Mouse (Mus musculus) retina, embryonic 14.5 days (tissue): ENCODE results near the gene Hacl1.
"Not testable (repeated sequence)": the region's sequence is repeated elsewhere in the genome, so short reads cannot be mapped to it uniquely, and the experiment has no call there.

Source experiments
- DNase-seq: peaks from one replicate; pipeline ENCODE4 v3.0.0-alpha.2; 2015; ENCODE audit warnings: low spot score

The Hacl1 gene

DNA sequence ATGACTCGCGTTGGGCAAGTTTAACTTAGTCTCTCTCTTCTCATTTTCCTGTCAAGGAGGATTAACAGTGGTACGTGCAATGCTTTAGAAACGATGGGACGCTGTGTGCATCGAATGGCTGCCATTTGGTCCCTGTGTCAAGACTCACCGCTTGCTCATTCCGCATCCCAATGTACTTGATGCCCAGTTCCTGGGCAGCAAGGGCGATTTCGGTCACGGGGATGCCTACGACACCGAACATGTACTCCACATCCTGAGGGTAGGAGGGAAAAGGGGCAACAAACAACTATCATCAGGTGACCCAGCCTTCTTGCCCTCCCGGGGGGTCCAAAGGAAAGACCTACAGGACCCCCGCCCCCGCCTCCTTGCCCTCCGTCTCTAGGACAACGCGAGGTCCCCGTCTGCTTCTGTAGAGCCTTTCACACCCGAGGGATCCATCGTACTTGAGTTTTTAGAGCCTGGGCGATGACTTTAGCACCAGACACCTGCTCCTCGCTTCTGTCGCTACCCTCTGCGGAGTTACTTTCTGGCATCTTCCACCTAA is 668 bp downstream of the Hacl1 start, which contains the start of gene Gm49387:
Gene Gm49387, minus strand, starts transcription at position 533 of the 544 bp plus-strand sequence.
- DNase-seq = no peak

DNA sequence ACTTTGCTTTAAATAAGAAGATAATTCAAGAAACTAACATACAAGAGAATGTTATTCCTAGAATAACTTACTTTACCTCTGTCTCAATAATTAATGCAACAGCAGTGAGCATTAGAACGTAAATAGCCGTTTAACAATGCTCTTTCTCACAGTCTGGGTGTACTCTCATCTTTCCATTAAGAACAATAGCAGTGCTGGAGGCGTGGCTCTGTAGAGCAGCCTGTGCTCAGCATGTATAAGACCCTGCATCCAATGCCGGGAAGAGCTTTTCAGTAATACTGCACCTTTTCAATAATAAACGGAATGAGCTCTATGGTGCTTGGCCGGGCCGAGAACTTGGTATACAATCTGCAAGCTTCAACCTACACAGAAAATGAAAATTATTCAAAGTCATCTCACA is 10.4 kb downstream of the Hacl1 start:
- no peak for DNase-seq

DNA sequence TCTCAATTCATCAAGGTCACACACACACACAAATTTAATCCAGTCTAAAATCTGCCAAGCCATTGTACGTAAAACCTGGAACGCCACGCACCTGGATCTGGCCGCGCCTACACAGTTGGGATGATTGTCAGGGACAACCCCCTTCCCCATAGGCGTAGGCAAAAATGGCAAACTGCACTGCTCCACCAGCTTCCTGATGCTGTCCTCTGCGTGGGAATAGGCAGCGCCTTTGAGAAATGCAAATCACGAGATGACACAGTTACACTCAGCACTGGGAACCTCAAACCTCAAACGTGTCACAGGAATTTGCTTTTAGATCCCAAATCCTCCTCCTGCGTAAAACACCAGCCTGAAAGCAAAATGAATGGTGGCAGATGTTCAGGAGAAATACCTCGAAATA is 18.3 kb downstream of the Hacl1 start:
- no peak for DNase-seq

DNA sequence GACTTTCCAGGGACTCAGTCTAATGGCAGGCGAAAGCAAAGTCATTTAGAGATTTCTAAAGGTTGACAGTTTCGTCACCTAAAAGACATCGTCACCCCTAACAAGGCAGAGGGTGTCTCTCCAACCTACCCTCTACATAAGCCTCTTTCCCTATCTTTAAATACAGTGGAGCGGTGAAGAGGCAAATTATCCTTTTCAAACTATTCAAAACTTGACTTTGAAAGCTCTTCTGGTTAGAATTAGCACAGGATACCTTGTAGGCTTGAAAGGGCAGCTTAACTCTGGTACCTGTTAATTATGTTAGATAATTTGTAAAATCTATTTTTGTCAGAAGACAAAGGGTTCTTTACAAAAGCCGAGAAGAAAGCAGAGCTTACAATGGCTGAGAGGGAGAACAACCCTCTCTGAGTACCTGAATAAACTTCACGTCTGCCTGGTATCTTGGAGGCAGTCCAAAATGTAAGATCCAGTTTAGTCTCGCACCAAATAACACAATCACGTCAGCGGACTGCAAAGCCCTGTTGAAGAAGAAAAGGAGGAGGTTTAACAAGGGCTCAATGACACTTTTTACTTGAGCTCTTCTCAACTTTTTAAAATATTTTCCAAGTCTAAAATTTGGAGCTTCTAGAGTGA is 20.4 kb downstream of the Hacl1 start:
- no peak for DNase-seq

DNA sequence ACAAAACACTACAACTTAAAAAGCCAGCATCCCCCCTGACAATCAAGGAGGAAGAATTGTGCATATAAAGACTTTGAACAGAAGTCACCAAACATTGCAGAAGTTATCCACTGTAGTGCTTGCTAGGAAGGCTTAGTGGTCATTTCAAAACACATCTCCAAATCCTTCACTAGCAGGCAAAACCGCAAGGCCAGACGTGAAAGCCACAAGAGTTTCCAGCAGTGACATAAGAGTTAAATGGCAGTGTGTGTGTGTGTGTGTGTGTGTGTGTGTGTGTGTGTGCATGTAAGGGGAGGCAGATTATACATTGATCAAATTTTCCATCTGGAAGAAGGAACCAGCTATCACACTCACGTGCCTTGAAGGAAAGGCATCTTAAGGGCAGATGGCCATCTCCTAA is 23.1 kb downstream of the Hacl1 start:
- no peak for DNase-seq

DNA sequence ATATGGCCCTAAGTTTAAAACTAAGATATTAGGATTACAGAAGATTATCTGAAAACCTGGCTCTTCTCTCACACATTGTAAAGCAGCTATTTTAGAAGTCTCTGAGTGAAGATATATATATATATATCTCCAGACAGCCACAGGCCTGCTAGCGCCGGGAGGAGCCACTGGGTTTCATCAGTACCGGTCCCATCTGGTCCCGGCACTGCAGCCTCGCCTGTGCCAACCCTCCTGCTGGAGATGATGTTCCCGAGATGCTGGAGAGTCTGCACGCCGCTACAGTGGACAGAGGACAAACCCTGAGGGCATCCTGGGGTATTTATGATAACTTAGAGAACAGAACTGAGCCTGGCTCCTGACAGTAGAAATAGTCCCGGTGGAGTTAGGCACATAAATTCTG is 23.9 kb downstream of the Hacl1 start:
- DNase-seq = no peak

DNA sequence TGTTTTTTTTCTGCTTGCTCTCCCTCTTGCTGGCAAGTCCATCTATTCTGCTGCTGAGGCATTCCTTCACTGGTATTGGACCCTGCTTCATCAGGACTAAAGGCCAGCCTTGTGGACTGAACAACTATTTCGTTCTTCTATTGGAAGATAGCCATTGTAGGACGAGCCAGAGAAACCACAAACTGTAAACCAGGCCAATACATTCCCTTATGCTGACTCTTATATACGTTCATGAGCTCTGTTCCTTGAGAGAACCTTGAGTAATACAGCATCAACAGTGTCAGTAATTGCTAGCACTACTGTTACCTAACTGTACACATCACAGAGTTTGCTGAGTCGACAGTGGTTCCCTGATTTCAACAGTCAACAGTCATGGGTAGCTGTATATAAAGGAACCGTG is 27.4 kb downstream of the Hacl1 start:
- no peak for DNase-seq

DNA sequence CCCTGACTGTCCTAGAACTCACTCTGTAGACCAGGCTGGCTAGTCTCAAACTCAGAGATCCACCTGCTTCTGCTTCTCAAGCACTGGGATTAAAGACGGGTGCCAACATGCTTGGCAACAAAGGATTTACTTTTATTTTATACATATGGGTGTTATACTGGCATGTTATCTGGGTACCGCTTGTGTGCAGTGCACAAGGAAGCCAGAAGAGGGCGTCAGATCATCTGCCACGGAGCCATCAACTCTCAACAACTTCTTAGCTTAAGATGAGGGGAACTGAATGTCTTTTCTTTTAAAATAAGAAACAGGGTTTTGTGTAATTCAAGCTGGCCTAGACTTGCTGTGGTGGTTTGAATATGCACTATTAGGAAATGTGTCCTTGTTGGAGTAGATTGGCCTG is 29.1 kb downstream of the Hacl1 start:
- DNase-seq = no peak

DNA sequence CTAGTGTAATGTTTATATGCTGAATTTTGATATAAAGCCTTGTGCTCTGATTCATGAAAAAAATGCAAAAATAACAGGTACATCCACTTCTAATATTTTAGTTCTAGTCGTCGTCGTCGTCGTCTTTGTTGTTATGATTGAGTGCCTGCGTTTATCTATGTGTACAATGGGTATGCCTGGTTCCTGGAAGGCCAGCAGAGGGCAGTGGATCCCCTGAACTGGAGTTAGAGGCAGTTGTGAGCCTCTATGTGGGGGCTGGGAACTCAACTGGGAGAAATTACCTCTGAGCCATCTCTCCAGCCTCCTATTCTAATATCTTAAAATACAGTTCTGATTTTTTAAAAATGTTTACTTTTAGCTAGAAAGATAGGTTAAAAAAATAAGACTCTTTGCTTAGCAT is 35.6 kb downstream of the Hacl1 start:
- no peak for DNase-seq

DNA sequence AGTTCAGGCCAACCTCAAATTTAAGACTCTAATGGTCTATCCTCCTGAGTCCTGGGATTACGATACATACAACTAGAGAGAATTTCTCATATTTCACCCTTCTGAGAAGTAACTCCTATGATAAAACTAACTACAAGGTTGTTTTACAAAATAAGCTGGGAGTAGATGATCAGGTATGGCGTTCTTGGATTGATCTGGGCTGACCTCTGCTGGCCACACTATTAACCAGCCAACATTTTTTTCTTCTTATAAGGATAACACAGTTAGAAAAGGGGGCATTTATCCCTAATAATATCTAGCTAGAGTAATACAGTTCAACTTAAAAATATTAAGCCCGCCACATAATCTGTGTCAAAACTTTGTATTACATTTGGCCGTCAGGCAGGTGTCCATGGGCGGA is 36.2 kb downstream of the Hacl1 start:
- peak; percentile 14 for DNase-seq

DNA sequence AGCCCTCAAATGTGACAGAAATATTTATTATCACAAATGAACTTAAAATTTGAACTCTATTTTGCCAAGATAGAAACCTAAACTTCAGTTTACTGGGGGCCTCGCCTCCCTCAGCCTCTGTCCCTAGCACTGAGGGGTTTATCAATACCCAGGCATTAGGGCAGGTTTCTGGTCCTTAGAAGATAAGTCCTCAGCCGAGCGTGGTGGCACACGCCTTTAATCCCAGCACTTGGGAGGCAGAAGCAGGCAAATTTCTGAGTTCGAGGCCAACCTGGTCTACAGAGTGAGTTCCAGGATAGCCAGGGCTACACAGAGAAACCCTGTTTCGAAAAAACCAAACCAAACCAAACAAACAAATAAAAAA is 38.5 kb downstream of the Hacl1 start:
- not testable (repeated sequence) for DNase-seq

DNA sequence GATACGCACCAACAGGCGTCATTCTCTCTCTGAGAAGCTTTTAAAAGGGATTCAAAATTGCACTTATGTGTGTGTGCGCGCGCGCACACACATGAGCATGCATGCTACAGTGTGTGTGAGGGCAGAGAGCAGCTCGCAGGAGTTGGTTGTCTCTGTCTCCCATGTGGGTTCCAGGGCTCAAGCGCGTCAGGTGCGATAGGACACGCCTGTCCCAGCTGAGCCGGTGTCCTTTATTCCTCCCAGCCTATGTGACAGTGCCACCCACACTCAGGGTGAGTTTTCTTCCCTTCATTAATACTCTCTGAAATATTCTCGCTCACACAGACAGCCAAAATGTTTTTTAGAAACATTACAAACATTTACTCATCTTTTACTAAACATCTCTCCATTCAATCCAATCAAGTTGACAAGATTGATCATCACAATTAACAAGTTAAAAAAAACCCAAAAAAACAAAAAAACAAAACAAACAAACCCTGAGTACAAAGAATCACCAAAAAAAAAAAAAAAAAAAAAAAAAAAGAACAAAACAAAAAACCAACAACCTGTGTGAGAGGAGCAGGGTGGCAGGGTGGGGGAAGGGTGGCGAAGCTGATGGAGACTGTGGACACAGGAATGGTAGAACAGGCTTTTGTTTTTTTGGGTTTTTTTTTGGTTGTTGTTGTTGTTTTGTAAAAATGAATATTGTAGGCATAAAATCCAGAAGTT is 39.0 kb downstream of the Hacl1 start:
- no peak for DNase-seq

DNA sequence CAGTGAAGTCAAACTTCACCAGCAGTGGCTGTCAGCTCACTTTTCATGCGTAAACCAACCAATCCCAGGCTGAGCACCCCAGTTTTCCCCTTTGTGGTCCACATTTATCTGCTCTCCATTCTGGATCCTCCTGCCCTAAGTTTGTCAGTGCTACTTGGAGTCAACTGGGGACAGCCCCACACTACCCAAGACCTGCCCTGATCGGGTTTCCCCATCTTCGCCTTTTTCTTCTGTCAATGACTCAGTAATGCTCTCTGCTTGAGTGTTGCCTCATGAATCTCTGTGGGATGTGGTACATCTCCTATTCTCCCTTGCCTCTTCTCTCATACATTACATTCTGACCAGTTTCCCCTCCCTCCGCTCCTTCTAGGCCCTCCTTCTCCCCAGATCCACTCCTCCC is 43.6 kb downstream of the Hacl1 start:
- DNase-seq = no peak

DNA sequence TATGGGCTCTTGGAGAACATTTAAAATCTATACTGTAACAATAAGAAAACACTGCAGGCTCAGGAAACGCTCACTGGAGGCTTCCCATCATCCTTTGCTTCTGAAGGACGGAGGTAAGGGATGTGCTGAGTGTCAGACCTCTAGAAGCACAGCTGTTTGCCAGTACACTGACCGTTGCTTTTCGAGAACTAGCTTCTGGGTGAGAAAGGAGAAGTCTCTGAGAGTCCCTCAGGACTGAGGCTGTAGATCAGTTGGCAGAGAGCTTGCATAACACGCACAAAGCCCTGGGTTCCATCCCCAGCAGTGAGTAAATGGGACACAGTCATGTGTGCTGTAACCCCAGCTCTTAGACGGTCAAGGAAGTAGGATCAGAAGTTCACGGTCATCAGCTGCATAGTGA is 44.7 kb downstream of the Hacl1 start:
- DNase-seq = no peak

DNA sequence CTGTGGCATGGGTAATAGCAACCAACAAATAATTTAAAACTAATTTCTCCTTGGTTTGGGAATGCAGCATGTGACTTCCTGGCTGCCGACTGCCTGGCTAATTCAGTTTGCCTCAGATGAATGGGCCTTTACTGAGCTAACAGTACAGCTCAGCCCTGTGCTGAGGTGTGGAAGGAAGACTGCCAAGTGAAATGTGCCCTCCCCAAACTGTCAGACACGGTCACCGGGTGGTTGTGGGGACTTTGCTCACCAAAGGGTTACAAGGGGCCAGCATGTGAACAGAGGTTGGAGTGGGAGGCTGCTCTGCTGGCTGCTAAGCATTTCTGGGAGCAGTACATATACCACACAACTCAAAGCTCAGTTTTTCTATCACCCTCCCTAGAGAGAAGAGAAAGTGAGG is 46.4 kb downstream of the Hacl1 start:
- no peak for DNase-seq

DNA sequence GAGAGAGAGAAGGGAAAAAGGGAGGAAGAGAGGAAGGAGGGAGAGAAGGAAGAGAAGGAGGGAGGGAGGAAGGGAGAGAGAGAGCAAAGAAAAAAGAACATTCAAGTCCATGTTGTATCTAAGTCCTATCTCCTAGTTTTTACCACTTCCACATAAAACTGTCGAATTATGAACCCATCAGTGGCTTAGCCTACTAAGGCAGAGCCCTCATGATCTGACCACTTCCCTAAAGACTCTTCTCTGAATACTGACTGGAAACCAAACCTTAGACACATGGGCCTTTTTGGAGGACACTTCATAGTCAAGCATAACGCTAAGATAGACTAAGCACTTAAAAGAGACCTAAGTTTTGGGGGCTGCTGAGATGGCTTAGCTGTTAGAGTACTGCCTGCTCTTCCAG is 48.0 kb downstream of the Hacl1 start:
- no peak for DNase-seq

DNA sequence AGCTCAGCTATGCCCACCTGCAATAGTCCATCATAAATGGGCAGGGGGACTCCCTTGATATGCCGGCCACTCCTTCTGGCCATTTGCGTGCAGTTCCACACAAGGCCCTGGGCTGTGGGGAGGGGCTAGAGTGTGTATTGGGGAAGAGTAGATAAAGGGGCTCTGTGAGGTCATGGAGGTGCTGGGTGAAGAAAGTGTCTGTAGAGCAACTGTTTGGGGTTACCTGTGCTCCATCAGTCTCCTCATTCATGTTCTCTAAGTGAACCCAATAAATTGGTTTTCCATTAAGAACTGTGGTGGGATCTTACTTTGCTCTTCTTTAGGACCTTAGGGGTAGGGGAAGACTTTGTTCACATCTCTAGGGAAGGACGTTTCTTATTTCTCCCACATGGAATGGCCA is 49.8 kb downstream of the Hacl1 start, which contains the start of gene Colq:
Gene Colq, minus strand, starts transcription at position 101 of the 400 bp plus-strand sequence.
- no peak for DNase-seq

DNA sequence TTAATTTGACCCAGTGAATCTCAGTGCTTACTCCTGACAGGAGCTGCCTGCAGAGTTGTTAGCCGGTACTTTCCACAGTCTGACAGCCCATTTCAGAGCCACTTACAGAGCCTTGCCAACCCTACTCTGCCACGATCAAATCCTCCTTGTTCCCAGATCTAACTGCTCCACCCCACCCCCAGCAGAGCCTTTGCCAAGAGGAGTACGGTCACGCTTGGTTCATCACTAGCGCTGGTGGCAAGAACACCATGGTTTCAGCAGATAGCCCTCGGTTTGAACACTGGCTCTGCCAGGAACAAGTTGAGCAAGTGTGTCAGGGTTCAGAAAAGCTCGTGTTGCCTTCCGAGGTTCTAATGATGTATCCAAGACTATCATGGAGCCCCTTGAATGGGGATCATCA is 54.6 kb downstream of the Hacl1 start:
- no peak for DNase-seq

DNA sequence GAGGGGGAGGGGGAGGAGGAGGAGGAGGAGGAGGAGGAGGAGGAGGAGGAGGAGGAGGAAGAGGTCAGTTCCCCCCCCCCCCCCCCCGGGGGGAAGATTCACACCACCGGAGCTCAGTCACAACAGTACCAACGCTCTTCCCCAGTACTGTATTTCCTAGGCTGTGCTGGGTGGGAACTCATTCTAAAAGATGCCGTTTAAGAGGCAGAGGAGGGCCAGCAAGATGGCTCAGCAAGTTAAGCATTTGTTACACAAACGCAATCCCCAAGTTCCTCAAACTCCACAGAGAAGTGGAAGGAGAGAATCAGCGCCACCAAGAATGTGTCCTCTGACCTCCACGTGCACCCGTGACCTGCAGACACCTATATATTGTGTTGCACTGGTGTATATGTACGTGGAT is 58.0 kb downstream of the Hacl1 start:
- no peak for DNase-seq

DNA sequence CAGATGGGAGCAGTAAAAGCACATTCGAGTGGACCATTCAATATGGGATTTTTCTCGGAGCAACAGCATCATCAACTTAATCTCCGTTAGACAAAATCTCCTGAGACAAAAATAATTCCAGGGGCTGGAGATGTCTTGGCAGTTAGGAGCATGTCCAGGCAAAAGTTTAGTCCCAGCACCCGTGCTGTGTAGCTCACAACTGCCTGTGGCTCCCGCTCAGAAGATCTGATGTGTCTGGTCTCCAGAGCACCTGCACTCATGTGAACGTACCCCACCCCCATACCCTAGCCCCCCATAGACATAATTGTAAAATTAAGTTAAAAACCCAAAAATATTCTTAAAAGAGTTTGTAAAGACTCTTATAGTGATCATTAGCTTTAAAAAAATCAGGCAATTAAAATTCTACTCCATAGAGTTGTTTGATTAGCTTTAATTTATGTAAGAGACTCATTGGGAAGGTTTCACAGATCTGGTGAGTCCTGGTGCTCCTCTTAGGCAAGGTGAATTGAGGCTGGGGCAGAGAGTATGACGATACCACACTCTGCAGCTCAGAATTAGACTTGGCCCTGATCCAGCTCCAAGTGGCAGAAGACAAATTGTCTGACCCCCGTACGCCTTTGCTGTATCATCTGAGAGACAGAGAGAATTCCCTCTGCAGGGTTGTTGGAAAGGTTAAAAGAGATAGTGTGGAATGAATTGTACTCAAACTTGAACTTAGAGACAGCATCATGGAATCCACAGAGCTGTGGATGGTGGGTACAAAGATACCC is 62.9 kb downstream of the Hacl1 start:
- DNase-seq = no peak

DNA sequence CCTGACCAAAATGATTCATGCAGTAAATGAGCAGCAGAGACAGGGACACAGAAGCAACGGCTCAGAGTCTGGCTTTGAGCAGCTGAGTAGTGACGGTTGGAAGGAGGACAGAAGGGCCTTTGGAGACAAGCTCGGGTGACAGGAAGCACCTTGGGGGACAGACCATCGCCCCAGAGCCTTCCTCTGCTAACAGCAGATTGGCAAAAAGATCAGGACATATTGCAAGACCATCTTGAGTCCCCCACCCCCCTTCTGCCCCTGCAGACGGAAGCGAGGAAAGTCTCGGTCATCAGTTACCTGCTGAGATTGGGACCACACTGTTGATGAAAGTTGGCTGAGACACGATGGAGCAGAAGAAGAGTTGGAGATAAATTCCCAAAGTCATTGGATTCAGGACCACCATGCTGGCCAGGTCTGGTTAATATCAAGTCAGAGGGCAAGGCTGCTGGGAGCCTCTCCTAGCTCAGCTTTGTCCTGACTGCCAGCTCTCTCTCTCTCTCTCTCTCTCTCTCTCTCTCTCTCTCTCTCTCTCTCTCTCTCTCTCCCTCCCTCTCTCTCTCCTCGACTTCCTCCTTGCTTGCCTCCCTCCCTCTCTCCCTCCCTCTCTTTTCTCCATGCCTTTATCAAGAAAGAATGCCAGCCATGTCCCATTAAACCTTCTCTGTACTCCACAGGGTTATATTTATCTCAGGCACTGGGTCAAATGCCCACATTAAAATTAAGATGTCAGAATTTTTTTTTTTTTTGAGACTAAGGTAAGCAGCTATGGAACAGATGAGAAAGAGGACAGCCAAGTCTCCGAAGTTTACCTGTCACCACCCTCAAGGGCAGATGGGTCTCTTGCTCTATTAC is 64.0 kb downstream of the Hacl1 start:
- DNase-seq = no peak

DNA sequence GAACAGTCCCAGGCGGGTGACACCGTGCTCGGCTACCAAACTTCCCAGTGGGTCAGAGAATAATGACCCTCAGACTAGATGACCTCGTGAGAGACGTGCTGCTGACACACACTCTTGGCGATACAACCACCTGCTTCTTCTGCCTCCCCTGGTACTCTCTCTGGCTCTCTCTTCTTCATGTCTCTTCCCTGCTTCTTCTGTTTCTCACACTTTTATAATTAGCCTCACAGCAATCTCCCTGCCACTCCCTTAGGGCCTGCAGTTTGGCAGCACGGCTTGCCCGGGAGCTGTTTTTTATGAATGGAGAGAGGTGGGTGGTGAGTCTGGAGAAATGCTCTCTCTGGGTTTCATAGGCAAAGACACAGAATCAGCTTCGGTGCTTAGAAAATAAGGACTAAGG is 65.2 kb downstream of the Hacl1 start:
- no peak for DNase-seq
